Mouse (Mus musculus): Measurements from ENCODE around the gene Ints5.
"Not testable (repeated sequence)": the region's sequence is repeated elsewhere in the genome, so short reads cannot be mapped to it uniquely, and the experiment has no call there.

The Ints5 gene

DNA sequence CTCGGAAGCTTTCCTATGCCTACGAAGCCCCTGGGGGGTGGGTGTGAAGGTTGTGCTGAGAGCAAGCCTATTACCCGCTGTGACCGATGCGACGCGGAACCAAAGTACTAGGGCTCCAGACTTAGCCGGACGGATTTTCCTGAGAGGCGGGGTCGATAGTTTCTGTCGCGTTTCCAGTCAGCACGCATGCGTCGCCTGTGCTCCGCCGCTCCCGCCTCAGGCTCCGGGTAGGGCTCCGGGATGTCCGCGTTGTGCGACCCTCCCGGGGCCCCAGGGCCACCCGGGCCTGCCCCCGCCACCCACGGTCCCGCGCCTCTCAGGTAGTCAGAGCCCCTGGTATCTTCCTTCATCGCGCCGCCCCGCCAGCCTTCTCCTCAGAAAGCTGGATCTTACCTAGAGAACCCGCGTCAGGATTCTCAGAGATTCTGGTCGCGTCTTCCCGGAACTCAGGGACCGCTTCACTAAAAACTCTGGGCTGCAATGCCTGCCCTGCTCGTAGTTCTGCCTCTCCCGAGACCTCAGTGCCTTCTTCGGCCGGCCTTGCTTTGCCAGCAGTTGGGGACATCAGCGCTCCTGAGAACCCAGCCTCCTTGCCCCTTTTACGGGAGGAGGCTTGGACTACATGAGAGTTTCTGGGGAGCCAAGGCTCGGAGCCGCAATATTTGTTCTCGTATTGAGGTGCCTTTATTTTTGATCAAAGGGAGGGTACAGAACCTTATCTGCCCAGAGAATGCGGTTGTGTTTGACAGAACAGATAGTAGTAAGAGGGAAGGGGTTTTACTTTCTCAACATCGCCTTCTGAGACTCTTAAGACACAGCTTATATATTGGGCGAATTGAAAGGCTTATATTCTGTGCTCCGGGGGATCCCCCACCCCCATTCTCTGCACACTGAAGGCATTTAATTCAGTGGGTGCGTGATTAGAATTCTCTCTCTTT, at the start of gene Ints5:
Gene Ints5 (plus strand): TSS at position 177 of the 938 bp plus-strand sequence.
- peak; percentile 68 for DNase-seq (ENCODE audit: low read depth, low spot score)

GRCm38 (mm10) chr19:8844371-8845129, 48.3 kb upstream of the Ints5 start:
- no peak for DNase-seq (ENCODE audit: low read depth, low spot score)

- no peak for DNase-seq (ENCODE audit: low read depth, low spot score)
Observed at GRCm38 (mm10) chr19:8848356-8848755, 44.4 kb upstream of the Ints5 start.

DNA sequence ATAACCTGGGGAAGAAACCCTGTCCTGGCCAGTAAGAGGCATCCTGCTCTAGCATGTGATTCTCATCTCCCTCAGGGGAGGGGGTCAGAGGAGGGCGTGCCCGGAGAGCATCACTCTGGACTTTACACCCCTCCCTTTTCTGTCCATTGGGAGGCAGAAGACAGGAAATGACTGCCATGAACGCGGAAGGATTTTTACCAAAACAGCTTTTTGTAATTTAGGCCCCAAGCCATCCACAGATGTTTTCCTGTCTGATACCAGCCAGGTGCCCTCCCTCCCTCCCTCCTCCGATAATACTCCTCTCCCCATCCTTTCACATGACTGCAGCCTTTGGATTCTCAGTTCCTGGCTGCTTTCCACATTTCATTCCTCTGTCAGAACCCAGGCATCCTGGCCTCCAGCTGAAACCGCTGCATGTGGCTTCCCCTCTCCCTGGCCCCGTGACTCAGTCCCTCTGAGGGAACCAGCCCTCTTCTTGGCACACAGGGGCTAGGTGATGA, 42.4 kb upstream of the Ints5 start, which contains the start of gene Lrrn4cl:
Gene Lrrn4cl (plus strand): TSS at position 367 of the 500 bp plus-strand sequence.
- no peak for DNase-seq (ENCODE audit: low read depth, low spot score)

DNA sequence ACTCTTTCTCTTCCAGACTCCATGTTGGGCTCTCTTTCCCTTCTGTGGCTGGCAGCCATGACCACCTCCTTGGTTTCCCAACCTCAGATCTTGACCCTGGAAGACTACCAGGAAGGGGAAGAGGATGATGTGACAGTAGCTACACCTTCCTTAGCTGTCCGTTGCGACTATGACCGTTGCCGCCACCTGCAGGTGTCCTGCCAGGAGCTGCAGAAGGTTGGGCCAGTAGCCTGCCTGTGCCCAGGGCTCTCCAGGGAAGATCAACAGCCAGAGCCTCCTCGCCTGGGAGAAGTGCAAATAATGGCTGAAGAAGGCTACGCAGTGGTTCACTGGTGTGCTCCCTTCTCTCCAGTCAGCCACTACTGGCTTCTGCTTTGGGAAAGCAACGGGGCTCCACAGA, 41.2 kb upstream of the Ints5 start:
- no peak for DNase-seq (ENCODE audit: low read depth, low spot score)

DNA sequence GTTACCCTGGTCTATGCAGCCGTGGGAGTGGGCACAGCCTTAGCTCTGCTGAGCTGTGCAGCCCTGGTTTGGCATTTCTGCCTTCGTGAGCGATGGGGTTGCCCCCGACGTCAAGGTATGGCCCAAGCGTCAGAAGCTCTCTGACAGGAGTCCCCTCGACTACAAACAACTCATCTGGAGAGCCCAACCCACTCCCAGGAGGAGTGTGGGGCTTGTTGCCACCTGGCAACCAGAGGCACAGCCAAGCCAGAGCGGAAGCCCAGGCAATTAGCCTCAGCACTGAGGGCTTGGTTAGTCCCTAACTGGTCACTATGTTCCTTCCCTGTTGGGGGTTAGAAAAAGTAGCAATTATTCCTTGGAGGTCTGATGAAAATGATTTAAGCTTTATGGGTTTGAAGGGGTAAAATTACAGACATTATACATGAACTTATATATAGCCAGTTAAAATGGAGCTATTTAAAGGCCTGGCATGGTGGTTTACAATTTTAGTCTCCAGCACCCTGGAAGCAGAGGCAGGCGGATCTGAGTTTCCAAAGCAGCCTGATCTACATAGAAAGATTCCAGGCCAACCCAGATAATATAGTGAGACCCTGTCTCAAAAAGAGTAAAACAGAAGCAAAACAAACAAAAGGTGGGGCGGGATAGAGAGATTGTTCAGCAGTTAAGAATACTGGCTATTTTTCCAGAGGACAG, 40.4 kb upstream of the Ints5 start:
- DNase-seq (ENCODE audit: low read depth, low spot score): no peak

DNA sequence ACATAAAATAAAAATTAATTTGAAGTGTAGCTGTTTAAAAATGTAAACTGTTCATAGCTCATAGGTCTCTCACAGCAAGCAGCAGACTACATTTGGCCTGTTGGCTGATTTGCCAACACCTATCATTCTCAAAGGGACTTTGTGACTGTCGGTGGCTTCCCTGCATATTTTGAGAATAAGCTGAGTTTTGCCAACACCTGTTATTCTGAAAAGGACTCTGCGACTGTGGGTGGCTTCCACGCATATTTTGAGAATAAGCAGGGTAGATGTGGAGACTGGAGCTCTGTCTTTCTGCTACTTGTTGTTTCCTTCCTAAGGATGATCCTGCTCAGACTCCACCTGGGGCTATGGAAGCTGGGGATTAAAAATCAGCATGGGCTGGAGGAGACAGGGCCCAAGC, 39.7 kb upstream of the Ints5 start:
- DNase-seq (ENCODE audit: low read depth, low spot score): no peak

DNA sequence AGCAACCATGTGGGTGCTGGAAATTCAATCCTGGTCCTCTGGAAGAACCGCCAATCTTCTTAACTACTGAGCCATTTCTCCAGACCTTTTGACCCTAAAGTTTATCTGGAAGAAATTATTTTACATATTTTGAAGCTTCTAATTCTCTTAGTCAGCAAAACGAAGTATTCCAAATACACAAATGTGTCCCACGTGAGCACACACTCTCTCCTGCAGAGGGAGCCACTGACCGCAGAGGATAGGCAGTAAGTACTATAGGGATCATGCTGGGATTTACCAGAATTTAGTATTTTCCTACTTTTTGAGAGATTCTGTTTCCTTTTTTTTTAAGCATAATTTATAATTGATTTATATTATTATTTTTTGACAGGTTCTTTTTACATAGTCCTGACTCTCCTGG, 35.1 kb upstream of the Ints5 start:
- no peak for DNase-seq (ENCODE audit: low read depth, low spot score)

DNA sequence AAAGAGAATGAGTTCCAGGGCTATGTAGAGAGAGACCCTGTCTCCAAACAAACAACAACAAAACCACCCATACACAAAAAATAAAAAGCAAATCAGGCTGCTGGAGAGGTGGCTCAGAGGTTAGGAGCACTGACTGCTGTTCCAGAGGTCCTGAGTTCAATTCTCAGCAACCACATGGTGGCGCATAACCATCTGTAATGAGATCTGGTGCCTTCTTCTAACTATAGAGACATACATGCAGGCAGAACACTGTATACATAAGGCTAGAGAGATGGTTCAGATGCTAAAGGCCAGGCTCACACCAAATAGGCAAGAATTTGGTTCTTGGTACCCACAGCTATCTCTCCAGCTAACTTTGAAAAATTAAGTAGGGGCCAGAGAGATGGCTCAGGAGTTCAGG, 33.8 kb upstream of the Ints5 start:
- DNase-seq (ENCODE audit: low read depth, low spot score): no peak

DNA sequence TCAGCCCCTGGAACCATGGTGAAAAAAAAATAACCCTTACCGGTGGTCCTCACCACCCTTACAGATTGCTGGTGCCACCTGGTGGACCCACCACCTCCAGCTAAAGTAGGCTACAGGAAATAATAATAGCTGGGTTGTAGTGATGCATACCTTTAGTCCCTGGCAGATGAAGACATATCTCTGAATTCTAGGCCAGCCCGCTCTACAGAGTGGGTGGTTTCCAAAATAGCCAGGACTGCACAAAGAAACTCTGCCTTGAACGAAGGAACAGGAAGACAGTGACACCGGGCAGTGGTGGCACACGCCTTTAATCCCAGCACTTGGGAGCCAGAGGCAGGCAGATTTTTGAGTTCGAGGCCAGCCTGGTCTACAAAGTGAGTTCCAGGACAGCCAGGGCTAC, 28.5 kb upstream of the Ints5 start:
- DNase-seq (ENCODE audit: low read depth, low spot score): no peak

- not testable (repeated sequence) for DNase-seq (ENCODE audit: low read depth, low spot score)
Observed at GRCm38 (mm10) chr19:8870381-8870780, 22.4 kb upstream of the Ints5 start.

- DNase-seq (ENCODE audit: low read depth, low spot score): no peak
Observed at GRCm38 (mm10) chr19:8870838-8871237, 22.0 kb upstream of the Ints5 start.

DNA sequence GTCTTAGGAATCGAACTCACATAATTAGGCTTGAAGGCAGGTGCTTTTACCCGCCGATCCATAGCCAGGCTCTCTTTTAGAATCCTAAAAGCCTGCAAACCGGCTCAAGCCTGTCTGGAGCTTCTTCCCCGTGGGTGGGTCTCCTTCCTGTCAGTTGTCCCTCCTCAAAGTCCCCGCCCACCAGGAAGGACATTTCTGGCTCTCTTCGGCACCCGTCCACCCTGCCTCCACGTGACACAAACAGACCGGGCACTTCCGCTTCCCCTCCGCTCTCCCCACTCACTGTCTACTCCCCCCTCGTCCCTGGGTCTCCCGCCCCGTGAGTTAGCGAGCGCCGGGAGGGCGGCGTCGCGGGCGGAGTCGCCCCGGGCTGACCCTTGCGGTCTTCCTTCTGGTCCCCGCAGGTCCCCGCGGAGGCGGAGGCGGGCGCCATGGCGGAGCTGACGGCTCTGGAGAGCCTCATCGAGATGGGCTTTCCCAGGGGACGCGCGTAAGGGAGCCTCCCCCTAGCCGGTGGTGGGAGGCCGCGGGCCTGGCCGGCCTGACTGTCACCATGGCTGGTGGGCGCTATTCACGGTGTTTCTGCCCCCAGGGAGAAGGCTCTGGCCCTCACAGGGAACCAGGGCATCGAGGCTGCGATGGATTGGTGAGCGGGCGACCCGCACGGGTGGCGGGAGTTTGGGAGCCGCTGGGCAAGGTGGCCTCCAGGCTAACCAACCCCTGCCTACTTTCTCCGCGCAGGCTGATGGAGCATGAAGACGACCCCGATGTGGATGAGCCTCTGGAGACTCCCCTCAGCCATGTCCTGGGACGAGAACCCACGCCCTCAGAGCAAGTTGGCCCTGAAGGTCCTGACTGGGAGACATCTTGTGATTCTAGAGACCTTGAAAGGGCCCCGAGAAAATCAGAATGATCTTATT, 21.3 kb upstream of the Ints5 start, which contains the start of gene Ubxn1:
Gene Ubxn1 (plus strand): TSS at position 230 of the 920 bp plus-strand sequence.
- peak; percentile 95 for DNase-seq (ENCODE audit: low read depth, low spot score)

- no peak for DNase-seq (ENCODE audit: low read depth, low spot score)
Observed at GRCm38 (mm10) chr19:8872266-8872840, 20.5 kb upstream of the Ints5 start.

- no peak for DNase-seq (ENCODE audit: low read depth, low spot score)
Observed at GRCm38 (mm10) chr19:8875031-8875430, 17.8 kb upstream of the Ints5 start.

GRCm38 (mm10) chr19:8880311-8881033, 12.3 kb upstream of the Ints5 start, which contains the start of gene Uqcc3:
Gene Uqcc3 (minus strand): TSS chr19:8880923.
- DNase-seq (ENCODE audit: low read depth, low spot score): peak; percentile 74

- no peak for DNase-seq (ENCODE audit: low read depth, low spot score)
Observed at GRCm38 (mm10) chr19:8881034-8881392, 11.8 kb upstream of the Ints5 start.

DNA sequence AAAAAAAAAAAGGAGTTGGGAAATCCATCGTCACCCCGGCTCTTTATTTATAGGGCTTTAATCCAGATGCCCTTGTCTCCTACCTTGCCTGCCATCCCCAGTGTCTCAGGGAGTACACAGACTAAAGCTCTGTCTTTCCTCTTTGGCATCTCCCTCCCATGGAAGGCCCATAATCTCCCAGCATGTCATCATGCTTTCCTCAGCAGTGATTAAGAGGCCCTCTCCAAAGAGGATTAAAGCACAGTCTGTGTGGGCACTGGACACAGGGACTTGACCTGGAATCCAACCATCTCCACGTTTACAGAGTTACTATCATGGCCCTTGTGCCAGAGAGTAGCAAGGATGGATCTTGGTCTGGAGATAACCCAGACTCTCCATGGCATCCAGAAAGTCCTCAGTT, 9.2 kb upstream of the Ints5 start, which contains the start of the genes Lbhd1 and Gm49403:
Gene Lbhd1 (plus strand): TSS at position 117 of the 400 bp plus-strand sequence.
Gene Gm49403 (plus strand): TSS at position 315 of the 400 bp plus-strand sequence.
- DNase-seq (ENCODE audit: low read depth, low spot score): no peak

- no peak for DNase-seq (ENCODE audit: low read depth, low spot score)
Observed at GRCm38 (mm10) chr19:8886916-8887584, 5.8 kb upstream of the Ints5 start.

All from brain, embryonic 18.5 days (tissue).